Mouse (Mus musculus) forebrain, embryonic 11.5 days (tissue): ENCODE measurements around the gene Pus1. TPM values are rescaled to one million over a fixed set of nuclear protein-coding genes. Genes with fewer than 3 reads are reported as not detected.
A peak's percentile ranks its signal among the peaks of the same experiment; 100 is the strongest.

Experiments
- ATAC-seq: fragments of 200-750 bp; cut with Nextera tagmentation; replicated peaks from 2 replicates; pipeline ENCODE4 v1.8.0; 2017; ENCODE audit warnings: moderate TSS enrichment; ENCODE audit not compliant: low FRiP score
- DNase-seq: peaks from one replicate; pipeline ENCODE4 v3.0.0-alpha.2; 2017; ENCODE audit warnings: low spot score
- H3K27ac ChIP-seq: fragments of 300-500 bp; sonication (generic); 2 replicates; pipeline ENCODE4 v1.5.1; 2014; ENCODE audit warnings: low read depth, low read length
- H3K27me3 ChIP-seq: fragments of 300-500 bp; sonication (generic); 2 replicates; pipeline ENCODE4 v1.6.1; 2014; ENCODE audit warnings: mild to moderate bottlenecking, low read length, mixed read lengths; ENCODE audit not compliant: control insufficient read depth, insufficient read depth
- H3K36me3 ChIP-seq: fragments of 300-500 bp; sonication (generic); 2 replicates; pipeline ENCODE4 v1.6.1; 2014; ENCODE audit warnings: mild to moderate bottlenecking, low read length, moderate library complexity, mixed read lengths; ENCODE audit not compliant: control insufficient read depth, insufficient read depth
- H3K4me1 ChIP-seq: fragments of 300-500 bp; sonication (generic); replicated peaks from 2 replicates; pipeline ENCODE4 v1.6.1; 2014; ENCODE audit warnings: low read length, mixed read lengths; ENCODE audit not compliant: control insufficient read depth, insufficient read depth
- H3K4me2 ChIP-seq: fragments of 300-500 bp; sonication (generic); 2 replicates; pipeline ENCODE4 v1.6.1; 2014; ENCODE audit warnings: low read depth, mild to moderate bottlenecking, low read length, moderate library complexity, mixed read lengths; ENCODE audit not compliant: severe bottlenecking
- H3K4me3 ChIP-seq: fragments of 300-500 bp; sonication (generic); 2 replicates; pipeline ENCODE4 v1.5.1; 2014; ENCODE audit warnings: low read depth, low read length
- H3K9ac ChIP-seq: fragments of 300-500 bp; sonication (generic); 2 replicates; pipeline ENCODE4 v1.6.1; 2014; ENCODE audit warnings: low read length
- H3K9me3 ChIP-seq: fragments of 300-500 bp; sonication (generic); 2 replicates; pipeline ENCODE4 v1.6.1; 2016; ENCODE audit warnings: low read length, mixed read lengths; ENCODE audit not compliant: control insufficient read depth
- WGBS: fragments of 180-500 bp; shearing (Covaris S2); extraction: QIAGEN DNeasy Blood & Tissue Kit; methylation state at CpG from one replicate; pipeline ENCODE4 v1.1.7; 2014; 5-methylcytosine and 5-hydroxymethylcytosine counted together
- polyA plus RNA-seq: library from polyadenylated mRNA; unstranded; fragments of >200 nt; fragmentation: Nextera tagmentation; extraction: Ambion mirVana; gene quantifications from 2 replicates; pipeline ENCODE4 v1.2.1, GENCODE M21; 2014

The Pus1 gene
- 23.2 and 23.5 TPM in 2 replicates for polyA plus RNA-seq

- Histone ChIP-seq H3K27me3 (no peaks in the 10 kb centered on the region), H3K36me3 (peaks cover 2% of the 10 kb centered on the region; the same call in 1 of the 2 replicates), H3K4me2 (peak within 1 kb of the TSS; percentile 88), H3K9me3 (no peaks in the 10 kb centered on the region), H3K4me1 (peaks cover 6% of the 10 kb centered on the region), H3K27ac (no peak within 1 kb of the TSS), H3K4me3 (peak within 1 kb of the TSS; percentile 72), H3K9ac (peak within 1 kb of the TSS; percentile 82)
- DNase-seq (peak; percentile 91), ATAC-seq (peak; percentile 82)
- WGBS, result under 1% methylated on average over 55 of the region's 57 CpGs
Measured at GRCm38 (mm10) chr5:110779998-110780760, at the start of gene Pus1. Pus1 (minus strand) TSS chr5:110780659.

GRCm38 (mm10) chr5:110827576-110827975 lies 47.1 kb upstream of the Pus1 start:
- Histone ChIP-seq H3K27me3 (no peaks in the 10 kb centered on the region), H3K27ac (no peak overlapping the region), H3K4me3 (no peak overlapping the region), H3K9me3 (no peaks in the 10 kb centered on the region), H3K36me3 (no peaks in the 10 kb centered on the region), H3K4me2 (no peak overlapping the region), H3K9ac (no peak overlapping the region), H3K4me1 (no peaks in the 10 kb centered on the region)
- WGBS, result 92% methylated on average over 5 of the region's 5 CpGs
- no peak for DNase-seq
- ATAC-seq, result no peak

- Histone ChIP-seq H3K4me2 (no peak overlapping the region), H3K9ac (no peak overlapping the region), H3K36me3 (no peaks in the 10 kb centered on the region), H3K4me1 (no peaks in the 10 kb centered on the region), H3K4me3 (no peak overlapping the region), H3K27me3 (no peaks in the 10 kb centered on the region), H3K27ac (no peak overlapping the region), H3K9me3 (no peaks in the 10 kb centered on the region)
- 95% methylated on average over 8 of the region's 8 CpGs for WGBS
- no peak for ATAC-seq
- DNase-seq, result no peak
Measured at GRCm38 (mm10) chr5:110826781-110827495, 46.5 kb upstream of the Pus1 start.

GRCm38 (mm10) chr5:110824421-110824820 lies 44.0 kb upstream of the Pus1 start:
- ATAC-seq (no peak), DNase-seq (no peak)
- Histone ChIP-seq H3K4me3 (no peak overlapping the region), H3K4me2 (no peak overlapping the region), H3K36me3 (no peaks in the 10 kb centered on the region), H3K9ac (no peak overlapping the region), H3K9me3 (no peaks in the 10 kb centered on the region), H3K4me1 (no peaks in the 10 kb centered on the region), H3K27me3 (no peaks in the 10 kb centered on the region), H3K27ac (no peak overlapping the region)
- 92% methylated on average over 4 of the region's 4 CpGs for WGBS

GRCm38 (mm10) chr5:110809667-110810325 lies 29.3 kb upstream of the Pus1 start, which contains the start of gene Ulk1:
Ulk1 (minus strand) TSS chr5:110810097.
- Histone ChIP-seq H3K27ac (peak within 1 kb of the TSS; percentile 50; the same call in 1 of the 2 replicates), H3K36me3 (no peaks in the 10 kb centered on the region), H3K4me2 (peak within 1 kb of the TSS; percentile 96), H3K4me1 (peaks cover 12% of the 10 kb centered on the region; the same call in 1 of the 2 replicates), H3K9me3 (no peaks in the 10 kb centered on the region), H3K9ac (peak within 1 kb of the TSS; percentile 94), H3K4me3 (peak within 1 kb of the TSS; percentile 96), H3K27me3 (no peaks in the 10 kb centered on the region)
- 1% methylated on average over 79 of the region's 80 CpGs for WGBS
- DNase-seq (peak; percentile 100), ATAC-seq (peak; percentile 93)

- ATAC-seq, result no peak
- no peaks in the 10 kb centered on the region for H3K36me3 ChIP-seq
- H3K9ac ChIP-seq, result peak overlapping the region; percentile 94
- H3K4me2 ChIP-seq, result peak overlapping the region; percentile 96
- H3K9me3 ChIP-seq, result no peaks in the 10 kb centered on the region
- H3K27me3 ChIP-seq, result no peaks in the 10 kb centered on the region
- WGBS, result 1% methylated on average over 27 of the region's 27 CpGs
- peak; percentile 62 for DNase-seq
- peaks cover 12% of the 10 kb centered on the region; the same call in 1 of the 2 replicates for H3K4me1 ChIP-seq
- peak overlapping the region; percentile 96 for H3K4me3 ChIP-seq
- no peak overlapping the region for H3K27ac ChIP-seq
Measured at GRCm38 (mm10) chr5:110808821-110809666, 28.6 kb upstream of the Pus1 start.

- DNase-seq (peak; percentile 89), ATAC-seq (peak; percentile 61)
- Histone ChIP-seq H3K4me2 (peak overlapping the region; percentile 96), H3K36me3 (no peaks in the 10 kb centered on the region), H3K27me3 (no peaks in the 10 kb centered on the region), H3K27ac (no peak overlapping the region), H3K4me1 (peaks cover 12% of the 10 kb centered on the region; the same call in 1 of the 2 replicates), H3K4me3 (peak overlapping the region; percentile 96), H3K9me3 (no peaks in the 10 kb centered on the region), H3K9ac (peak overlapping the region; percentile 44)
- WGBS, result 5% methylated on average over 14 of the region's 14 CpGs
Measured at GRCm38 (mm10) chr5:110808061-110808631, 27.7 kb upstream of the Pus1 start.
